Mouse (Mus musculus): ENCODE results near the gene Tspan15.

Gene Tspan15

GRCm38 (mm10) chr10:62189910-62190309, 41.1 kb downstream of the Tspan15 start:
- DNase-seq (ENCODE audit: low spot score): no peak

GRCm38 (mm10) chr10:62189303-62189702, 41.7 kb downstream of the Tspan15 start:
- no peak for DNase-seq (ENCODE audit: low spot score)

- DNase-seq (ENCODE audit: low spot score): peak; percentile 92
Measured at GRCm38 (mm10) chr10:62186882-62187281, 44.2 kb downstream of the Tspan15 start.

GRCm38 (mm10) chr10:62183053-62183452, 48.0 kb downstream of the Tspan15 start:
- DNase-seq (ENCODE audit: low spot score): peak; percentile 100

GRCm38 (mm10) chr10:62182471-62183014, 48.5 kb downstream of the Tspan15 start:
- no peak for DNase-seq (ENCODE audit: low spot score)

- DNase-seq (ENCODE audit: low spot score): no peak
Measured at GRCm38 (mm10) chr10:62181701-62182100, 49.4 kb downstream of the Tspan15 start.

GRCm38 (mm10) chr10:62179944-62180343, 51.1 kb downstream of the Tspan15 start:
- DNase-seq (ENCODE audit: low spot score): no peak

GRCm38 (mm10) chr10:62174533-62175313, 56.3 kb downstream of the Tspan15 start:
- peak; percentile 70 for DNase-seq (ENCODE audit: low spot score)

GRCm38 (mm10) chr10:62173941-62174448, 57.1 kb downstream of the Tspan15 start:
- peak; percentile 64 for DNase-seq (ENCODE audit: low spot score)

- peak; percentile 53 for DNase-seq (ENCODE audit: low spot score)
Measured at GRCm38 (mm10) chr10:62172841-62173553, 58.1 kb downstream of the Tspan15 start.

- DNase-seq (ENCODE audit: low spot score): no peak
Measured at GRCm38 (mm10) chr10:62162410-62162809, 68.6 kb downstream of the Tspan15 start.

- DNase-seq (ENCODE audit: low spot score): no peak
Measured at GRCm38 (mm10) chr10:62149929-62150328, 81.1 kb downstream of the Tspan15 start.

GRCm38 (mm10) chr10:62147466-62148248, 83.4 kb downstream of the Tspan15 start:
- DNase-seq (ENCODE audit: low spot score): no peak

- DNase-seq (ENCODE audit: low spot score): no peak
Measured at GRCm38 (mm10) chr10:62145957-62146356, 85.1 kb downstream of the Tspan15 start.

GRCm38 (mm10) chr10:62143820-62144219, 87.2 kb downstream of the Tspan15 start, which contains the start of gene Fam241b:
Fam241b (minus strand) TSS chr10:62143920.
- no peak for DNase-seq (ENCODE audit: low spot score)

- DNase-seq (ENCODE audit: low spot score): peak; percentile 61
Measured at GRCm38 (mm10) chr10:62138040-62138439, 93.0 kb downstream of the Tspan15 start.

GRCm38 (mm10) chr10:62137150-62137549, 93.9 kb downstream of the Tspan15 start:
- DNase-seq (ENCODE audit: low spot score): no peak

GRCm38 (mm10) chr10:62135696-62136470, 95.2 kb downstream of the Tspan15 start:
- DNase-seq (ENCODE audit: low spot score): no peak

All from retina, embryonic 14.5 days (tissue).